Mouse (Mus musculus) MEL (cell line): ENCODE measurements at regions not wholly inside any gene's neighbourhood (a gene's known extent, or its start where the extent isn't known, plus 50 kb on each side); places are given as distances from the start of the nearest gene placed in this dataset.

Experiments used
- CTCF ChIP-seq, 3 experiments: IDR thresholded peaks in 2 of 3; conservative IDR thresholded peaks in 1 of 3; 2 replicates each; pipeline ENCODE4 v1.5.1; 2011 to 2012; ENCODE audit warnings: low read length in 3 of 3, low read depth in 2 of 3, mild to moderate bottlenecking in 2 of 3, improper control_type of control experiment in 1 of 3, inconsistent platforms in 1 of 3, mixed read lengths in 1 of 3, moderate library complexity in 1 of 3; ENCODE audit not compliant: control insufficient read depth in 1 of 3, insufficient read depth in 1 of 3, poor library complexity in 1 of 3, severe bottlenecking in 1 of 3
- EP300 ChIP-seq, 2 experiments: IDR thresholded peaks; 2 replicates each; pipeline ENCODE4 v1.6.1; 2011; ENCODE audit warnings: improper control_type of control experiment in 2 of 2, low read length in 2 of 2, low read depth in 1 of 2, mild to moderate bottlenecking in 1 of 2
- ETS1 ChIP-seq: IDR thresholded peaks from 2 replicates; pipeline ENCODE4 v1.6.1; 2012; ENCODE audit warnings: low read depth, mild to moderate bottlenecking, inconsistent platforms, low read length, improper control_type of control experiment, moderate library complexity
- GATA1 ChIP-seq: IDR thresholded peaks from 2 replicates; pipeline ENCODE4 v1.6.1; 2011; ENCODE audit warnings: low read depth, low read length, improper control_type of control experiment
- HCFC1 ChIP-seq: IDR thresholded peaks from 2 replicates; pipeline ENCODE4 v1.6.1; 2012; ENCODE audit warnings: low read depth, mild to moderate bottlenecking, inconsistent platforms, low read length, improper control_type of control experiment, moderate library complexity
- MAFK ChIP-seq: IDR thresholded peaks from 2 replicates; pipeline ENCODE4 v1.6.1; 2011; ENCODE audit warnings: low read depth, mild to moderate bottlenecking, low read length, improper control_type of control experiment, borderline replicate concordance
- MAX ChIP-seq: IDR thresholded peaks from 2 replicates; pipeline ENCODE4 v1.6.1; 2011; ENCODE audit warnings: low read length, improper control_type of control experiment
- POLR2A ChIP-seq, 2 experiments: IDR thresholded peaks; 2 replicates each; pipeline ENCODE4 v1.6.1; 2011 to 2012; ENCODE audit warnings: low read length in 2 of 2, mild to moderate bottlenecking in 2 of 2, control low read depth in 1 of 2, improper control_type of control experiment in 1 of 2, low read depth in 1 of 2, moderate library complexity in 1 of 2; ENCODE audit not compliant: control insufficient read depth in 1 of 2, insufficient read depth in 1 of 2, poor library complexity in 1 of 2
- POLR2AphosphoS2 ChIP-seq: IDR thresholded peaks from 2 replicates; pipeline ENCODE4 v1.6.1; 2011; ENCODE audit warnings: low read length, improper control_type of control experiment
- RAD21 ChIP-seq: IDR thresholded peaks from 2 replicates; pipeline ENCODE4 v1.6.1; 2011; ENCODE audit warnings: mild to moderate bottlenecking, low read depth, low read length, improper control_type of control experiment
- RCOR1 ChIP-seq: IDR thresholded peaks from 2 replicates; pipeline ENCODE4 v1.6.1; 2012; ENCODE audit warnings: low read depth, mild to moderate bottlenecking, inconsistent platforms, low read length, improper control_type of control experiment
- UBTF ChIP-seq: IDR thresholded peaks from 2 replicates; pipeline ENCODE4 v1.6.1; 2012; ENCODE audit warnings: low read depth, mild to moderate bottlenecking, inconsistent platforms, low read length, improper control_type of control experiment, moderate library complexity, borderline replicate concordance; ENCODE audit not compliant: insufficient read depth
- USF1 ChIP-seq: IDR thresholded peaks from 2 replicates; pipeline ENCODE4 v1.6.1; 2014; ENCODE audit warnings: low read depth, mild to moderate bottlenecking, inconsistent platforms, low read length, improper control_type of control experiment, moderate library complexity
- USF2 ChIP-seq, 2 experiments: IDR thresholded peaks; 2 replicates each; pipeline ENCODE4 v1.6.1; 2011 to 2012; ENCODE audit warnings: improper control_type of control experiment in 2 of 2, low read length in 2 of 2, borderline replicate concordance in 1 of 2, inconsistent platforms in 1 of 2, low read depth in 1 of 2, mild to moderate bottlenecking in 1 of 2; ENCODE audit not compliant: insufficient read depth in 1 of 2

- no peak for TF ChIP-seq MAX
- TF ChIP-seq POLR2A (IDR thresholded peaks at IDR 0.05; ENCODE audit: control insufficient read depth in 1 of 2, insufficient read depth in 1 of 2, low read depth in 1 of 2, low read length in 2 of 2, poor library complexity in 1 of 2): no peak
- TF ChIP-seq GATA1: no peak
- no peak for TF ChIP-seq POLR2AphosphoS2
- no peak for TF ChIP-seq EP300 (IDR thresholded peaks at IDR 0.05; ENCODE audit: low read depth in 1 of 2, low read length in 2 of 2)
- TF ChIP-seq USF2 (IDR thresholded peaks at IDR 0.05; ENCODE audit: borderline replicate concordance in 1 of 2, insufficient read depth in 1 of 2, low read depth in 1 of 2, low read length in 2 of 2): no peak
- TF ChIP-seq RAD21: no peak
- no peak for TF ChIP-seq USF1
- no peak for TF ChIP-seq UBTF
- TF ChIP-seq RCOR1: no peak
- TF ChIP-seq MAFK: no peak
- no peak for TF ChIP-seq HCFC1
- TF ChIP-seq CTCF (IDR thresholded peaks at IDR 0.05 in 2 of 3, conservative IDR thresholded peaks at IDR 0.05 in 1 of 3; ENCODE audit: control insufficient read depth in 1 of 3, insufficient read depth in 1 of 3, low read depth in 2 of 3, low read length in 3 of 3, poor library complexity in 1 of 3, severe bottlenecking in 1 of 3): no peak
- TF ChIP-seq ETS1: no peak
Measured at GRCm38 (mm10) chr6:67090150-67090549, 52.9 kb upstream of the Gadd45a start.
